Mouse (Mus musculus) cerebellum, adult 2 months (tissue): Measurements from ENCODE around the gene Smarcc2. TPM values are rescaled to one million over a fixed set of nuclear protein-coding genes. Genes with fewer than 3 reads are reported as not detected.

Source experiments
- DNase-seq, 2 experiments: peaks; one replicate each; pipeline ENCODE4 v3.0.0; 2021
- H3K27ac ChIP-seq: fragments of 200-500 bp; 2 replicates; pipeline ENCODE4 v1.5.1; 2012; ENCODE audit warnings: low read length, control low read depth, inconsistent platforms; ENCODE audit not compliant: insufficient read depth
- H3K27me3 ChIP-seq: fragments of 200-500 bp; 2 replicates; pipeline ENCODE4 v1.6.1; 2012; ENCODE audit warnings: inconsistent platforms, mild to moderate bottlenecking, low read length, moderate library complexity; ENCODE audit not compliant: control insufficient read depth, insufficient read depth
- H3K4me1 ChIP-seq: fragments of 200-500 bp; 2 replicates; pipeline ENCODE4 v1.6.1; 2011; ENCODE audit warnings: low read length; ENCODE audit not compliant: control insufficient read depth, insufficient read depth
- H3K4me3 ChIP-seq: fragments of 200-500 bp; replicated peaks from 2 replicates; pipeline ENCODE3; 2011; ENCODE audit warnings: mild to moderate bottlenecking, low read depth, low read length, control low read depth; ENCODE audit not compliant: insufficient read depth
- CTCF ChIP-seq: fragments of 200-500 bp; IDR thresholded peaks from 2 replicates; pipeline ENCODE4 v1.5.1; 2011; ENCODE audit warnings: low read depth, mild to moderate bottlenecking, control low read depth, low read length, moderate library complexity, borderline replicate concordance; ENCODE audit not compliant: insufficient read depth
- POLR2A ChIP-seq: fragments of 200-500 bp; IDR thresholded peaks from 2 replicates; pipeline ENCODE4 v1.6.1; 2011; ENCODE audit warnings: low read length, control low read depth, borderline replicate concordance; ENCODE audit not compliant: insufficient read depth
- WGBS: fragments of 180-500 bp; shearing (Covaris S2); methylation state at CpG from one replicate; pipeline ENCODE4 v1.1.7; 2018; 5-methylcytosine and 5-hydroxymethylcytosine counted together
- polyA plus RNA-seq: library from polyadenylated mRNA; depleted of rRNA; stranded (reverse); fragments of >200 nt; gene quantifications from 2 replicates; pipeline ENCODE4 v1.2.3, GENCODE M21; 2012

The Smarcc2 gene
- polyA plus RNA-seq, 1 experiment = 239 TPM

DNA sequence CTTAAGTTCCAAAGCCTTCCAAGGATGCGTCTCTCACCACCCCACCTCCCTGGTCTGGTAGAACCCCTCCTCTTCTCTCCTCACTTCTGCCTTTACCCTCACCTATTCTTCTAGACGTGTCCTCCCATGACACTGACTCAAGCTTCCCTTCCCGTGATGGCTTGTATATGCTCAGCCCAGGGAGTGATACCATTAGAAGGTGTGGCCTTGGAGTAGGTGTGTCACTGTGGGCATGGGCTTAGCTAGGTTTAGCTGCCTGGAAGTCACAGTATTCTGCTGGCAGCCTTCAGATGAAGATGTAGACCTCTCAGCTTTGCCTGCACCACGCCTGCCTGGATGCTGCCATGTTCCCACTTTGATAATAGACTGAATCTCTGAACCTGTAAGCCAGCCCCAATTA, 56.0 kb downstream of the Smarcc2 start:
- TF ChIP-seq CTCF = no peak
- TF ChIP-seq POLR2A = no peak
- Histone ChIP-seq H3K4me3 (no peak overlapping the region), H3K4me1 (peaks cover 5% of the 10 kb centered on the region; the same call in 1 of the 2 replicates), H3K27ac (no peak overlapping the region), H3K27me3 (no peaks in the 10 kb centered on the region)
- 87% methylated on average over 4 of the region's 4 CpGs for WGBS
- DNase-seq = no peak

DNA sequence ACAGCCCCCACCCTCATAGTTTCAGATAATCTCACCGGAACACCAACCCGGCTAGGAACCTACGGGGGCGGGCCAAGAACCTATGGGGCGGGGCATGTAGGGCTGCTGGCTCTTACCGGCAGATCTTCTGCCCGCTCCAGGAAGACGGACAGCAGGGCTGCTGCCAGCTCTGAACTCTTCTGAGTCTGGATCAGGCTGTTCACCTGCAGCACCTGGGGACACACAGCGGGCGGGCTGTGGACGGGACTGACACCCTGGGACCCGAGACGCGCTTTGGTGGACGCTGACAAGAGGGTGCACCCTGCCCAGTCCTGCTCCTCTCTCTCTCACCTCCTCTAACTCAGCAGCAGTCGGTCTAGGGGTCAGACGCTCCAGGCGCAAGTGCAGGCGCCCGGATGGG, 57.0 kb downstream of the Smarcc2 start:
- Histone ChIP-seq H3K4me1 (peaks cover 5% of the 10 kb centered on the region; the same call in 1 of the 2 replicates), H3K4me3 (no peak overlapping the region), H3K27ac (no peak overlapping the region), H3K27me3 (no peaks in the 10 kb centered on the region)
- 53% methylated on average over 20 of the region's 20 CpGs for WGBS
- no peak for DNase-seq
- TF ChIP-seq CTCF = no peak

DNA sequence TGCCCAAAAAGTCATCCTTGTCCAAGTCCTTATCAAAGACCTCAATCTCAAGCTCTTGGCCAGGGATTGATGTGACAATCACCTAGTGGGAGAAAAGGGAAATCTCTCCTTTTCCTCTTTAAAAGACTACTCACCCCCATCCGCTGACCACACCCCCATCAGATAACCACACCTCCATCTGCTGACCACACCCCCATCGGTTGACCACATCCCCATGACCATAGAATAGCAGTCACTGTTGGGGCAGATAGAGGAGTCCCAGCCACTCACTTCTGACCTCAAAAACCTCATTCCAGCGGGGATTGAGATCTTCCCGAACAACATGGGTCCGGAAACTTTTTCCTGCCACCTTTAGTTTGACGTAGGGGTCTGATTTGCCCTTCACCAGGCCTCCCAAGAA, 57.6 kb downstream of the Smarcc2 start:
- H3K4me1 ChIP-seq = peaks cover 5% of the 10 kb centered on the region; the same call in 1 of the 2 replicates
- TF ChIP-seq CTCF (no peak), POLR2A (no peak)
- DNase-seq = no peak
- H3K27ac ChIP-seq = no peak overlapping the region
- no peaks in the 10 kb centered on the region for H3K27me3 ChIP-seq
- no peak overlapping the region for H3K4me3 ChIP-seq
- WGBS = 41% methylated on average over 6 of the region's 6 CpGs

DNA sequence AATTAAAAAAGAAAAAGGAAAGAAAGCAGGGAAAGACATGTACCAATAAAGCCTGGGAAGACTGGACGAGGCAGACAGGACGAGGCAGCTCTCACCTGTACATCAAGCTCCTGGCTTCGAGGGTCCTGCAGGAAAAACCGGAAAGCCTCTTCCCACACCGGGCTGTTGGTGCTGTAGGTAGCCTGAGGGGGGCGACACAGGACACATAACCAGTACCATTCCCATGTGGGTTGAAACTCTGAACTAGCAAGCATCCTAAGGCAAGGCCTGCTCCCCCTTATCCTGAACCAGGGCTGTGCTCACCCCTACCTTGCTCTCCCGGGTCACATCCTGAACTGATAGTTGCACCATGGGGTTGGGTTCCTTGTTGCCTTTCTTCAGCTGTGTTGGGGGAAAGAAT, 59.8 kb downstream of the Smarcc2 start:
- no peak overlapping the region for H3K4me3 ChIP-seq
- no peak overlapping the region for H3K27ac ChIP-seq
- 60% methylated on average over 7 of the region's 7 CpGs for WGBS
- H3K27me3 ChIP-seq = no peaks in the 10 kb centered on the region
- no peak for TF ChIP-seq POLR2A
- peak; percentile 77 for TF ChIP-seq CTCF
- DNase-seq = peak; percentile 51 to 61
- peaks cover 5% of the 10 kb centered on the region for H3K4me1 ChIP-seq

DNA sequence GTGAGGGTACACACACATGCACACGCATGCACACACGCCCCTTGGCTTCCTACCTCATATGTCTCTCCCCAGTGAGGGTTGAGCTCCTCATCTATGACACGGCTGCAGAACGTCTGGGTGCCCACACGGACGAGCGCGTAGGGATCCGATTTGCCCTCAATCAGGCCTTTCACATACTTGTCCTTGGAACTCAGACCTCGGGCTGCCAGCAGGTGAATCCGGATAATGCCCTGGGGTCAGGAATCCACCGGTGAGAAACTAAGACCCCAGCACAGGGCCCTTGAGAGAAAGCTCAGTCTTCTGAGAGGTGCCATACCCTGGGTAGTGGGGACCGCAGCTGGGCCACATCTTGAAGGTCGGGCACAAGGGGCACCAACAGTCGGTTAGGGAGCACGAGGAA, 61.5 kb downstream of the Smarcc2 start:
- H3K27me3 ChIP-seq = no peaks in the 10 kb centered on the region
- H3K4me1 ChIP-seq = peaks cover 11% of the 10 kb centered on the region
- WGBS = 84% methylated on average over 16 of the region's 16 CpGs
- H3K27ac ChIP-seq = no peak overlapping the region
- no peak for DNase-seq
- TF ChIP-seq CTCF = no peak
- TF ChIP-seq POLR2A = no peak
- H3K4me3 ChIP-seq = no peak overlapping the region

DNA sequence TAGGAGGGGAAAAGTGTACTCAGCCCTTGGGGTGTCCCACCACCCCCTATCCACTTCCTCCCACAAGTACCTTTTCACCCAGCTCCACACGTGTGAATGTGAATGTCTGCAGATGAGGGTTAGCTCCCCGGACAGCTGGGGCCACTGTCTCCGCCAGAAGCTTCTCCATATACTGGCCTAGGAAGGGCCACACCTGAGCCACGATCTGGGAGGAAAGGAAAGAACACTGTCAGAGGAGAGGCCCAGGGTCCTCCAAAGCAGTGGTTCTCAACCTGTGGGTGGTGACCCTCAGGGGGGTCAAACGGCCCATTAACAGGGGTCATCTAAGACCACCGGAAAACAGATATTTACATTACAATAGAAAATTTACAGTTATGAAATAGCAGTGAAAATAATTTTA, 63.3 kb downstream of the Smarcc2 start:
- Histone ChIP-seq H3K27me3 (no peaks in the 10 kb centered on the region), H3K4me3 (no peak overlapping the region), H3K4me1 (peaks cover 11% of the 10 kb centered on the region), H3K27ac (no peak overlapping the region)
- WGBS = 79% methylated on average over 6 of the region's 6 CpGs
- DNase-seq = no peak
- TF ChIP-seq POLR2A (no peak), CTCF (no peak)

DNA sequence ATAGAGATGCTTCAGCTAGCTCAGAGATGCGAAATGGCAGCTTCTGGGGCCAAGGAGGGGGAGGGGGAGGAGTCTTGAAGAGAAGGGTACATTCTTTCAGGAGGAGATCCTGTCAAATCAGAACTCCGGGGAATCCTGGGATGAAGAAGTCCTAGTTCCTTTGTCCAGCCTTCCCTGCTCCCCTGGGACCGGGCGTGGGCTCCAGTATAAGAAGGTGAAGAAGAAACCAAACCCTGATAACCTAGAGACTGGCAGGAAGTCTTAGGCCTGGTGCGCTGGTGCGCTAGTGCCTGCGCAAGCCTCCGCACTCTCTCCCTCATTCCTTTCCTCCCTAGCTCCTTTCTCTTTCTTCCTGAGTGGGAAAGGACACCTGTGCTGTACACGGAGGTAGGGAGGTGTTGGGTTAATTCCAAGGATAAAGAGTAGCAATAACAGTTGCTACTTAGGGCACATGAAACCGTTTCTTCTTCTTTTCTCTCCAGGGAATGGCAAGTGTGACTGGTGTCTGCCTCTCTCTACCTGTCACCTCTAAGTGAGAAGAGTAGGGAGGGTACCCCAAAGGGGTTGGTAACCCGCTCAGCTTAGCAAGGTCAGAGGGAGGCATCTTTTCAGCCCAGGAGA, 65.2 kb downstream of the Smarcc2 start:
- H3K4me3 ChIP-seq = peak overlapping the region; percentile 71
- H3K27ac ChIP-seq = no peak overlapping the region
- H3K27me3 ChIP-seq = no peaks in the 10 kb centered on the region
- peaks cover 10% of the 10 kb centered on the region for H3K4me1 ChIP-seq
- peak in 1 of 2 experiments; percentile 35 for DNase-seq
- TF ChIP-seq POLR2A (no peak), CTCF (no peak)
- 28% methylated on average over 11 of the region's 11 CpGs for WGBS
